8 mouse cellular contexts compared by ENCODE assay signal in genomic region chr5:16470366-16470982, GRCm38 (mm10).
DNase-seq lines count a peak whose midpoint lies in the region; ATAC-seq and TF ChIP-seq lines count a peak whose summit lies in the region.

No protein-coding gene starts in this region.

- no peak overlapping the region for H3K9ac ChIP-seq in CH12.LX (ENCODE audit: insufficient read depth, low read depth)
- no peak overlapping the region for H3K9ac ChIP-seq in heart, embryonic 14.5 days (ENCODE audit: low read length)
- no peak overlapping the region for H3K9ac ChIP-seq in kidney, embryonic 16.5 days (replicated peaks; ENCODE audit: low read length)
- H3K9ac ChIP-seq in midbrain, embryonic 16.5 days (ENCODE audit: low read depth, low read length) = no peak overlapping the region
- H3K9ac ChIP-seq in forebrain, embryonic 11.5 days (ENCODE audit: low read length) = no peak overlapping the region

- no peak overlapping the region for H3K27ac ChIP-seq in CH12.LX (ENCODE audit: insufficient read depth, low read depth)
- H3K27ac ChIP-seq in heart, embryonic 14.5 days (replicated peaks in 1 of 2; ENCODE audit: control insufficient read depth in 1 of 2, insufficient read depth in 1 of 2, low read depth in 2 of 2, low read length in 2 of 2) = peak overlapping the region; percentile 55 to 72; a peak in 3 of 4 replicates
- peak overlapping the region; percentile 82 for H3K27ac ChIP-seq in kidney, embryonic 16.5 days (ENCODE audit: low read length)
- no peak overlapping the region for H3K27ac ChIP-seq in midbrain, embryonic 16.5 days (ENCODE audit: low read length)
- no peak overlapping the region for H3K27ac ChIP-seq in forebrain, embryonic 11.5 days (ENCODE audit: low read depth, low read length)

- no peaks in the 10 kb centered on the region for H3K27me3 ChIP-seq in CH12.LX (replicated peaks)
- H3K27me3 ChIP-seq in heart, embryonic 14.5 days (ENCODE audit: control insufficient read depth, insufficient read depth, low read length) = no peaks in the 10 kb centered on the region
- H3K27me3 ChIP-seq in kidney, embryonic 16.5 days (ENCODE audit: insufficient read depth, low read length) = no peaks in the 10 kb centered on the region
- H3K27me3 ChIP-seq in midbrain, embryonic 16.5 days (ENCODE audit: control insufficient read depth, insufficient read depth, low read depth, low read length) = no peaks in the 10 kb centered on the region
- no peaks in the 10 kb centered on the region for H3K27me3 ChIP-seq in forebrain, embryonic 11.5 days (ENCODE audit: control insufficient read depth, insufficient read depth, low read length)

- TF ChIP-seq CTCF in CH12.LX (conservative IDR thresholded peaks at IDR 0.05 in 1 of 2, IDR thresholded peaks at IDR 0.05 in 1 of 2; ENCODE audit: low read depth in 2 of 2, low read length in 2 of 2) = no peak
- no peak for TF ChIP-seq CTCF in brain, embryonic 14.5 days (IDR thresholded peaks at IDR 0.05; ENCODE audit: borderline replicate concordance, extremely low read depth, insufficient read depth, insufficient read length)

- TF ChIP-seq RAD21 in CH12.LX (IDR thresholded peaks at IDR 0.05; ENCODE audit: low read depth, low read length) = no peak

- H3K4me2 ChIP-seq in CH12.LX (ENCODE audit: insufficient read depth, low read depth, poor library complexity, severe bottlenecking) = peak overlapping the region; percentile 13; the same call in 1 of the 2 replicates
- peak overlapping the region; percentile 59 for H3K4me2 ChIP-seq in heart, embryonic 14.5 days (ENCODE audit: low read length)
- H3K4me2 ChIP-seq in kidney, embryonic 16.5 days (replicated peaks; ENCODE audit: low read depth, low read length) = peak overlapping the region; percentile 28
- no peak overlapping the region for H3K4me2 ChIP-seq in midbrain, embryonic 16.5 days (ENCODE audit: low read length)
- no peak overlapping the region for H3K4me2 ChIP-seq in forebrain, embryonic 11.5 days (ENCODE audit: low read depth, low read length, severe bottlenecking)

- TF ChIP-seq EP300 in CH12.LX (IDR thresholded peaks at IDR 0.05; ENCODE audit: low read length) = no peak

- H3K9me3 ChIP-seq in CH12.LX (replicated peaks; ENCODE audit: low read length) = peaks cover 3% of the 10 kb centered on the region
- no peaks in the 10 kb centered on the region for H3K9me3 ChIP-seq in heart, embryonic 14.5 days (ENCODE audit: control insufficient read depth, low read length)
- no peaks in the 10 kb centered on the region for H3K9me3 ChIP-seq in kidney, embryonic 16.5 days (ENCODE audit: low read length)
- H3K9me3 ChIP-seq in midbrain, embryonic 16.5 days (replicated peaks; ENCODE audit: control insufficient read depth, low read length, poor library complexity, severe bottlenecking) = no peaks in the 10 kb centered on the region
- H3K9me3 ChIP-seq in forebrain, embryonic 11.5 days (ENCODE audit: control insufficient read depth, low read length) = no peaks in the 10 kb centered on the region

- no peak for DNase-seq in CH12.LX (ENCODE audit: extremely low read depth)
- peak; percentile 51 for DNase-seq in brain, embryonic 14.5 days (ENCODE audit: low read depth)
- DNase-seq in layer of hippocampus, postnatal 25 days (ENCODE audit: extremely low spot score in 1 of 2, low spot score in 1 of 2) = no peak
- no peak for DNase-seq in forebrain, embryonic 11.5 days (ENCODE audit: low spot score)
- no peak for DNase-seq in cerebellum, postnatal 36 days

- TF ChIP-seq POLR2A in CH12.LX (IDR thresholded peaks at IDR 0.05; ENCODE audit: low read depth, low read length) = no peak
- TF ChIP-seq POLR2A in brain, embryonic 14.5 days (IDR thresholded peaks at IDR 0.05; ENCODE audit: borderline replicate concordance, extremely low read depth, insufficient read depth, insufficient read length, poor library complexity, severe bottlenecking) = no peak

- H3K4me1 ChIP-seq in CH12.LX (ENCODE audit: control insufficient read depth in 1 of 2, insufficient read depth in 2 of 2) = peaks cover 0 to 7% of the 10 kb centered on the region in 2 experiments; a peak in 2 of 4 replicates
- peaks cover 6 to 9% of the 10 kb centered on the region in 2 experiments for H3K4me1 ChIP-seq in heart, embryonic 14.5 days (ENCODE audit: control insufficient read depth in 2 of 2, insufficient read depth in 2 of 2, low read length in 2 of 2)
- H3K4me1 ChIP-seq in kidney, embryonic 16.5 days (ENCODE audit: insufficient read depth, low read length) = peaks cover 8% of the 10 kb centered on the region
- no peaks in the 10 kb centered on the region for H3K4me1 ChIP-seq in midbrain, embryonic 16.5 days (ENCODE audit: control insufficient read depth, insufficient read depth, low read length)
- H3K4me1 ChIP-seq in forebrain, embryonic 11.5 days (replicated peaks; ENCODE audit: control insufficient read depth, insufficient read depth, low read length) = no peaks in the 10 kb centered on the region

- 22% methylated on average over 10 of the region's 10 CpGs for WGBS in heart, embryonic 14.5 days
- WGBS in kidney, embryonic 16.5 days = 8% methylated on average over 10 of the region's 10 CpGs
- 54% methylated on average over 10 of the region's 10 CpGs for WGBS in midbrain, embryonic 16.5 days
- WGBS in forebrain, embryonic 11.5 days = 62% methylated on average over 10 of the region's 10 CpGs

- no peak; the same call in 1 of the 2 replicates for ATAC-seq in heart, embryonic 14.5 days (ENCODE audit: insufficient number of reproducible peaks, insufficient read depth, low FRiP score, low read depth)
- peak; percentile 82 for ATAC-seq in kidney, embryonic 16.5 days (ENCODE audit: low FRiP score, low TSS enrichment)
- ATAC-seq in midbrain, embryonic 16.5 days = 0 out of 2 replicates have a peak, but pooled peaks have one; percentile 68
- ATAC-seq in forebrain, embryonic 11.5 days (replicated peaks; ENCODE audit: low FRiP score) = no peak

- H3K36me3 ChIP-seq in CH12.LX (replicated peaks in 1 of 2; ENCODE audit: control insufficient read depth in 1 of 2, insufficient read depth in 1 of 2, low read length in 1 of 2) = no peaks in the 10 kb centered on the region
- no peaks in the 10 kb centered on the region for H3K36me3 ChIP-seq in heart, embryonic 14.5 days (ENCODE audit: control insufficient read depth, insufficient read depth, low read length)
- H3K36me3 ChIP-seq in kidney, embryonic 16.5 days (ENCODE audit: insufficient read depth, low read length) = no peaks in the 10 kb centered on the region
- H3K36me3 ChIP-seq in midbrain, embryonic 16.5 days (ENCODE audit: control insufficient read depth, insufficient read depth, low read length) = no peaks in the 10 kb centered on the region
- H3K36me3 ChIP-seq in forebrain, embryonic 11.5 days (ENCODE audit: control insufficient read depth, insufficient read depth, low read length) = no peaks in the 10 kb centered on the region

- dilution Hi-C loops in CH12.LX (cut with MboI; ENCODE audit: extremely low pct_ligation_motif_present, extremely low pct_unique_long_range_greater_than_20kb, low sequenced_read_pairs) = no loop called here

- H3K79me2 ChIP-seq in CH12.LX (replicated peaks; ENCODE audit: control insufficient read depth, extremely low read depth, insufficient read depth, poor library complexity, severe bottlenecking) = no peaks in the 10 kb centered on the region

- in situ Hi-C loops in CH12.LX (cut with MboI; ENCODE audit: low pct_ligation_motif_present, low pct_unique_long_range_greater_than_20kb, low sequenced_read_pairs) = no loop called here

- H3K4me3 ChIP-seq in CH12.LX (replicated peaks in 1 of 3; ENCODE audit: low read depth in 2 of 3, low read length in 2 of 3, poor library complexity in 1 of 3) = no peak overlapping the region
- H3K4me3 ChIP-seq in heart, embryonic 14.5 days (ENCODE audit: control insufficient read depth in 1 of 2, insufficient read depth in 1 of 2, low read depth in 1 of 2, low read length in 2 of 2) = peak overlapping the region in 1 of 2 experiments; percentile 20; a peak in 2 of 4 replicates
- H3K4me3 ChIP-seq in kidney, embryonic 16.5 days (ENCODE audit: low read length) = peak overlapping the region; percentile 1; the same call in 1 of the 2 replicates
- H3K4me3 ChIP-seq in midbrain, embryonic 16.5 days (ENCODE audit: low read depth, low read length) = no peak overlapping the region
- no peak overlapping the region for H3K4me3 ChIP-seq in forebrain, embryonic 11.5 days (ENCODE audit: low read depth, low read length)

TF ChIP-seq in CH12.LX, 34 proteins besides CTCF, POLR2A, EP300 and RAD21:
- TF ChIP-seq POLR2AphosphoS2 (IDR thresholded peaks at IDR 0.05; ENCODE audit: low read depth, low read length) (no peak), PAX5 (IDR thresholded peaks at IDR 0.05; ENCODE audit: low read length) (no peak), RCOR1 (conservative IDR thresholded peaks at IDR 0.05; ENCODE audit: low read depth, low read length) (no peak), JUND (conservative IDR thresholded peaks at IDR 0.05; ENCODE audit: low read depth, low read length) (no peak), MXI1 (IDR thresholded peaks at IDR 0.05; ENCODE audit: low read depth, low read length) (no peak), SIN3A (IDR thresholded peaks at IDR 0.05; ENCODE audit: low read length) (no peak), ELF1 (IDR thresholded peaks at IDR 0.05; ENCODE audit: low read depth, low read length) (no peak), ZMIZ1 (IDR thresholded peaks at IDR 0.05; ENCODE audit: low read depth, low read length) (no peak), ZC3H11A (IDR thresholded peaks at IDR 0.05; ENCODE audit: low read depth, low read length) (no peak), IRF4 (IDR thresholded peaks at IDR 0.05; ENCODE audit: low read depth, low read length) (no peak), MAZ (IDR thresholded peaks at IDR 0.05; ENCODE audit: low read depth, low read length) (no peak), GABPA (IDR thresholded peaks at IDR 0.05; ENCODE audit: insufficient replicate concordance, low read depth, low read length) (no peak), CHD2 (IDR thresholded peaks at IDR 0.05; ENCODE audit: low read length) (no peak), MYC (IDR thresholded peaks at IDR 0.05; ENCODE audit: low read depth, low read length) (no peak), NRF1 (IDR thresholded peaks at IDR 0.05; ENCODE audit: low read depth, low read length) (no peak), USF2 (conservative IDR thresholded peaks at IDR 0.05; ENCODE audit: low read depth, low read length) (no peak), ZKSCAN1 (IDR thresholded peaks at IDR 0.05; ENCODE audit: borderline replicate concordance, low read depth, low read length) (no peak)
TF ChIP-seq in CH12.LX: peak in this region for 0.

Comparison
In these comparisons a context has a peak if more than half of its experiments do, and no peak if none do; other contexts are left out.
1. H3K27ac ChIP-seq: peak in heart, embryonic 14.5 days (2 of 2) and kidney, embryonic 16.5 days (single experiment); none in CH12.LX (single experiment), midbrain, embryonic 16.5 days (single experiment) and forebrain, embryonic 11.5 days (single experiment).
2. H3K4me2 ChIP-seq: peak in CH12.LX (single experiment), heart, embryonic 14.5 days (single experiment) and kidney, embryonic 16.5 days (single experiment); none in midbrain, embryonic 16.5 days (single experiment) and forebrain, embryonic 11.5 days (single experiment).
3. ATAC-seq: peak in kidney, embryonic 16.5 days (single experiment) and midbrain, embryonic 16.5 days (single experiment); none in heart, embryonic 14.5 days (single experiment) and forebrain, embryonic 11.5 days (single experiment).